Mouse (Mus musculus) cerebellum, adult 9-11 months (tissue): ENCODE data around the gene Slc43a1.

Experiments
- DNase-seq: peaks from one replicate; pipeline ENCODE4 v3.0.0; 2022

Gene Slc43a1

DNA sequence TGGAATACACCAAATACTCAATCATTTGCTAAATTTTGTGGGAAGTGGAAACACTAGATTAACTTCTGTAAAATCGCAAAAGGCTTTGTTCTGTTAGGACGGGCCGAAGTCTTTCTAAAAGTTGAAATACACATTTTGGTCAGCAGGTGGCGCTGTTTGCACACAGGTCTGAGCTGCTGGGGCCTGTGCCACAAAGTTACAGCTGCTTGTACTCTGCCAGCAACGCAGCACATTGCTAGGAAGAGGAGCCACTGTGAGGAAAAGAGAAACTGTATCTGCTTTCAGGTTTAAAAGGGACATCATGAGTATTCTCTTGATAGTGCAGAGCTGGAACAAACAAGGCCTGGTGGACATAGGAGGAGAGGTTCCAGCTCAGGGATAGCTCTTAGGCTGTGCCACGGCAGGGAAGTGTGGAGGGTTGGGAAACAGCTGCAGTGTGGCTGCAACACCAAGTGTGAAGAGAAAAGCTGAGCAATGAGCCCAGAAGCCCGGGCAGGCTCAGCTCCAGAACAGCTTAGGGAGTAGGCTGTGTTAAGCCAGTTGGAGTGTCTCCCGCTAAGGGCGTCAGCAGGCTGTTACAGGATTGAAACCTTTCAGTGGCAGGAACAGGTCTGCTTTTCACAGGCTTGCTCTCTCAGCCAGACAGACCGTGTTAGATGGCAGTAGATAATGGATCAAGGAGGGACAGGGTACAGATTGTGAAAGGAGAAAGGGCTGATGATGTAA lies 6.8 kb upstream of the Slc43a1 start:
- DNase-seq = peak; percentile 67

DNA sequence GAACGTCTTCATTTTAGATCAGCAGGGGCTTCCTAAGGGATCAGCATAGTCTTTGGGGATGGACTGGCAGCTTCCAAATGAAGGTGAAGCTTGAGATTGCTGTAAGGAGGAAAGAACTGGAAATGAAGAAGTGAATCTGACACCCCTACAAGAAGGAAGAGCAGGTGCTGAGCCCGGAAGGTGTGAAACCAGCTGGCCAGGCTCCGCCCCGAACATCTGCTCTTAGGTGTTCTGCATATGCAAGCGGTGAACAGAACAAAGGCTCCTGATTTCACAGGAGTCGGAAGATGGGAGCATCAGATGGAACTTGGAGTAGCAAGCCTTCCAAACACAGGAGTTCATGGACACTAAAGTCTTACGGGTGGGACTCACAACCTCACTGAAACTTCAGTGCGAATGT lies 1.5 kb upstream of the Slc43a1 start:
- DNase-seq = no peak

- no peak for DNase-seq
Measured at GRCm38 (mm10) chr2:84837817-84838592, 645 bp upstream of the Slc43a1 start.

DNA sequence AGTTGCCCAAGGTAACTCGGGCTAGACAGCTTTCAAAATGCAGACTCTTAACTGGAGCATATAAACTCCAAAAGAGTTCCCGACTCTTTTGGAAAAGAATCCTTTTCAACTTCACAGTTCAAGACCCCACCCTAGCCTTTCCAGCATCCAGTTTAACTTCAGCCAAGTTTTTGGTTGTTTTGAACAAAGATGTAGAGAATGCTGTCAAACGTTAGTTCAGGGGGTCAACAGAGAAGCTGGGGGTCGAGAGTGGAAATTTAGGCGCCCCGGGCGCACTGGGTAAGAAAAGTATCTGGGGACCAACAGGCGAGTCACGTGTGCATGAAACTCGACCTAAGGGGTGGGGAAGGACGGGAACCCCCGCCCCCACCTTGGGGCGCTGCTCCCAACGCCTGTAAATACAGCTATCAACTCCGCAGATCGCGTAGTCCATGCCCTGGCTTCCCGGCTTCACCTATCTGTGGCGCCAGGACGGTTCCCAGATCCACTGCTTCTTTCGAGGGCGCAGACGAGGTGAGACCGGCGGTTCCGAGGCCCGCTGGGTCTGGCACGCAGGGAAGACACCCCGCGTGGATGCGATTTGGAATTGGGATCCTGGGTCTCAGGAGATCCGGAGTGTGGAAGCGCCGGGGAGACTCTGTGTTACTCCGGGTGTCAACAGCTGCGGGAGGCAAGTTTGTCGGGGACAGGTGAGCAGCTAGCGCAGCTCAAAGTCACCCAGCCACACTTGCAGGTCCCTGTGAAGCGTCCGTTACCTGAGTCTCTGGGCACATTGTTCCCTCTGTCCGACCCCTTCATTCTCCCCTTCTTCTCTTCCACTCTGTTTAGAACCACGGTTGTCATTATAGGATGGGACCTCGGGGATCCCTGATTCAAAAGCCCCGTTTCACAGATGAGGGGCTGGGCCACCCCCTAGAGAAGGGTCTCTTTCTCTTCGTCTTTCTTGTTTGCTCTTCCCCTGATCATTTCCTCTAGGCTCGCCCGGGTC lies 637 bp downstream of the Slc43a1 start:
- DNase-seq = no peak

- no peak for DNase-seq
Measured at GRCm38 (mm10) chr2:84840016-84840747, 1.5 kb downstream of the Slc43a1 start.

- DNase-seq = no peak
Measured at GRCm38 (mm10) chr2:84840748-84841563, 2.3 kb downstream of the Slc43a1 start.

DNA sequence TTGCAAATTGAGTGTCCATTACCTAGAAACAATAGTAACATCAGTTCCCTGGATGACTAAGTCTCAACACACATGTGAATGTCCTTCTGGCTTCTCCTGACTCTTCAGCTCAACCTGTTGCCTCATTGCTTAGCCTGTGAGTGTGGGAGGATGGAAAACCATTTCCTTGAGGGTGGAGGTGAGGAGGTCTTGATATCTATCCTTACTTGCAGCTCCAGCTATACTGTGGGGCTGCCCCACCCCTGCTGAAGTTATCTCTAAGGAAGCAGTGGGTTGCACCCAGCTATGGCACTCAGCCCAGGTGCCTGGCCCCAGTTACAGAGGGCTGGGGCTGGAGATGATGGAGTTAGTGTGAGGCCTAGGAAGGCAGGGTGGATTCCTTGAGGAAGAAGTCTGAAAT lies 3.3 kb downstream of the Slc43a1 start:
- no peak for DNase-seq

- DNase-seq = no peak
Measured at GRCm38 (mm10) chr2:84843654-84844053, 5.0 kb downstream of the Slc43a1 start.

DNA sequence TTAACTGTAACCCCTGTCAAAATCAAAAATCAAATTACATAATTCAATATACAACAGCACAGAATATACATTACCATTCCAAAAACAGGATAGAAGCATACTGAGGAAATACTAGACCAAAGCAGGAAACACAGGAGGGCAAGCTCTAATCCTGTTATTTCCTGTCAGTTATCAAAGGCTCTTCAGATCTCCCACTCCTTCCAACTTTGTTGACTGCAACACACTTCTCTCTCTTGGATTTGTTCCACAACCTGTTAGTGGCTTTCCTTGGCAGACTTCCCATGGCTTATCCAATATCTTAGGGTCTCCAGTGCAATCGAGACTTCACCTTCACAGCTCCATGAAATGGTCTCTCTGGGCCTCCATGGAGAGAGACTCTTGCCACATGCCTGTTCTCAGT lies 6.6 kb downstream of the Slc43a1 start:
- no peak for DNase-seq

DNA sequence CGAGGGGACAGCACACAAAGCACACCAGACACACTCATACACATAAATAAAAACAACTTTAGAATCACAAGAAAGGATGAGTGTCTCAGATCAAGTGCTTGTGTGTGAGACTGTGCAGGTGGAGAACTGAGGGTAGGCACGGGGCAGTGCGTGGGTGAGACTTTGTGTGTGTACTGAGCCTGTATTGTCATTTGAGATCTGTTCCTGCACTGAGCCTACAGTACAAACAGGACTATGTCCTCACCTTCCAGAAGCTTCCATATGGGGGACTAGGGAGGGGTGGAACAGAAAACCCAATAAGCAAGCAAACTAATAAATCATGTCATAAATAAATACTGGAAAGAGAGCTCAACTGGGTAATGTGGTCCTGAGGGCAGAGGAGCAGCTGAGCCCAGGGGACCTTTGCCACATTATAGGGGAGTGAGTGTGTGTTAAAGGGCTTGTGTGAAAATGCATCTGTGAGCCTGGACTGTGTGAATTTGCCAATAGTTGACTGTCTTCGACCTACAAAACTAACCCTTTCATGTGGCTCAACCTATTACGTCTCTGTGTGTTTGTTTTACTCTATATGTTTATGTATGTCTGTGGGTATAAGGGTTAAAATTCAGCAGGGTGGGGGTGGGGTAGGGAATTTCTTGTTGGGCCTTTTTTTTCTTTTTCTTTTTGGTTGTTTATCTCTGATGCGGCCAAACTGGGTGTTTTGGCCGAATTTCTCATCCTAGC lies 11.9 kb downstream of the Slc43a1 start:
- no peak for DNase-seq

DNA sequence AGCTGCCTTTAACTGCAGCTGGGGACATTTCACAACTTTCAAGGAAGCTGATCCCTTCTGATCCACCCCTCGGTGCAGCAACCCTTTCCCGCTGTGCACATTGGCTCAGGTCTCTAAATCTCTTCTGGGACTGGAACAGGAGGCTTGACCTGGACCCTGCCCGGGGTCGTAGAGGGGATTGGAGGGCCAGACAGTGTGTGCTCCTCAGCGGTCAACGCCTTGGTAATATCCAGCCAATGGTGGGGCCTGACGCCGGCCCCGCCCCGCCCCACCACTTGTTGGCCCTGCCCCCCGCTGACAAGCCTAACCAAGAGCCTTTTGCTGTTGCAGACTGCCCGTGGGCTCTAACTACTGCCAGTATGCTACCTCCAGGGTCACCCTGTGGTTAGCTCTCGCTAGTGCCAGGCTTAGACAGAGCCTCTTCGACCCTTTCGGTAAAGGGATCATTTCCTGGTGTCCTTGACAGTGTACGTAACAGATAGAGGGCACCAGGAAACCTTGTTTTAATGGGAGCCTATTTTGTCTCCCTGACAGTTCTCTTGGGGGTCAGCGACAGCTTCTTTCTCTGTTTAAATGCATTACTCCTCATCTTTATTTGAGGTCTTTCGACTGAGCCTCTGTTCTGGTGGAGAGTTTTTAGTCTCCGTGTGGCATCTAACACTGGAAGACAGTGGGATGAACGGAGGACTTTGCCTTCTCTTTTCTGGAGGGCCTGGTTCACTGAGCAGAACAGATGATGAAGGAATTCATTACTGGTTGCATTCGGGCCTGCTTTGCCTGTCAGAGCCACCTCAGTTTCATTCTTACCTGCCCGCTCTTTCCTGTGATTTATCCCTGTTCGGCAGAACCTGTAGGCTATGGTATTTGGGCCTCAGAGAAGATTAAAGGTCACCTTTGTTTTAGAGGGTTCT lies 12.7 kb downstream of the Slc43a1 start:
- DNase-seq = no peak

DNA sequence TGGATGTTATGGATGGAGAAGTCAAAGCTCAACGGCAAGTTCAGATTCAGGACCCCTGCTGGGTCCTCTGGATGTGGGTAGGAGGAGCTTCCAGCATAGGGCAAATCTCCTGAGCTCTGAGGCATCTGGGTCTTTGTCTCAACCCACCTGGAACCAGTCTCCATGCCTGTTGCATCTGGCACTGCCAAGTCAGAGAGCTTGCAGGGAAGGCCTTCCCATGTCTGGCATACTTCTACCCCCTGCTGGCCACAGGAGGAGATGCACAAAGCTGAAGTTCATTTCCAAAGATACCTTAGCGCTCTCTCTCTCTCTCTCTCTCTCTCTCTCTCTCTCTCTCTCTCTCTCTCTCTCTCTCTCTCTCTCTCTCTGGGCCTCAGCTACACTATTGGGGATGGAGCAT lies 17.1 kb downstream of the Slc43a1 start:
- DNase-seq = peak; percentile 13

DNA sequence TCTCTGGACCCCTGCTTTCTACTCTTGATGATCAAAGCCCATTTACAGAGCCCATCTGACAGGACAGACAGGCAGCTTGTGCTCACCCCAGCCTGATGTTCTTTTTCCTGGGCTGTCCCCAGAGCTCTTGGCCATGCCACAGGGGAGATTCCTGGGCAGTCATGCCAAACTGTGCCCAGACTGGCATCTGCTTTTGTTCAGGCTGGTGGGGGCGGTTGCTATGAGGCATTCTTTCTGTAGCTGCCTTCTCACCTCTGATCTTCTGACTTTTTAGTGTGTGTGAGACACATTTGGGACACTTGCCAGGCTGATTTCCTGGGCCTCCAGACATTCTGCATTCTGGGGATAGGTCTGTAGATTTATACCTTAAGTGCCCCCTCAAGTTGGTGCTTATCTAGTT lies 19.9 kb downstream of the Slc43a1 start:
- no peak for DNase-seq

GRCm38 (mm10) chr2:84859991-84860780 lies 21.5 kb downstream of the Slc43a1 start:
- DNase-seq = no peak

DNA sequence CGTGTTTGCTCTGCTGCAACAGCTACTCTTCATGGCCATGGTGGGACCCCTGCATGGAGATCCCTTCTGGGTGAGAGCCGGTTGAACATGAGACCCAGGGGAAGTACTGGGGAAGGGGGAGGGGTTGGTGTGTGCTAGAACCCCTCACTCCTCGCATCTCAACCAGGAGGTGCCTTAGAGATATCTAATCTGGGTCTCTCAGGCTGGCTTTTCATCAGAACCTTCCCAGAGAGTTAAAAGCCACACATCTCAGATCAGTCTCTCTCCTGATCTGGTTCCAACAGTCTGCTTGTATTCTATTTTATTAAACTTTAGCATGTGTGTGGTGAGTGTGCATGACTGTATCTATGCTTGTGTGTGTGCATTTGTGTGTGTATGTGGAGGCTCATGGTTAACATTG lies 22.8 kb downstream of the Slc43a1 start:
- DNase-seq = no peak

DNA sequence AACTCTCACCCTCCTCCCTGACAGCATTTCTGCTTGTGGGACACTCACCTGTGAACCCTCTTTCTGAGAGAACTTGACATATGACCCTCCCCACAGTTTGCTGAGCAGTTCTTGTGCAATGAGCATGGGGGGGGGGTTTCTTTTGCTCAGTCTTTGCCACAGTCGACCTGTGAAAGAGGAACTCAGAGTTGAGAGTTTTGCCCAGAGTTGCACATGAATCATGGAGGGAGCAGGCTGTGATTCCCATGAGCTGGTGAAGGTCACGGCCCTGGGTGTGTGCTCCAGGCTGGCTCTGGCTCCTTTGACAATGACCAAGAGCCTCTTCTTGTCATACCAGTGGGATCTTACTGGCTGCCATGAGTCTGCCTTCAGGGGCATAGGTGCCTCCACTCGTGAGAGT lies 23.6 kb downstream of the Slc43a1 start:
- DNase-seq = no peak

- no peak for DNase-seq
Measured at GRCm38 (mm10) chr2:84865616-84866571, 27.2 kb downstream of the Slc43a1 start.

DNA sequence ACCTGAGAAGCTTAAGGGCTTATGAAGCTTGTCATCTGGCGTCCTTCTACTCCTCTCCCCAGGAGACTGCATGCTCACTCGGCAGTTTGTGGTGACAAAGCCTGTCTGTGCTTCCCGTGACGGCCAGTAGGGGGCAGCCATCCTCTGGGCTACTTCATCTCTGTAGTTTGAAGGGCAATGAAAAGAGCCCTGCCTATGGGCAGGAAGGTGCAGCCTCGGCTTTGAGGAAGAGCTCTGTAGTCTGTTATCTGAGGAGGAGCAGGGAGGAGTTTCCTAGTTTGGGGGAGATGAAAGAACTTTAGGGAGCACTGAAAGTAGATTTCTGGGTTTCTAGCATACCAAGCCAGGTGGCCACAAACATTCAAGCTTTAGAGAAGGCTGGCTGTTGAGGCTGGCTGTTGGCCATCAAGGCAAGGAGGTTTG lies 29.9 kb downstream of the Slc43a1 start:
- DNase-seq = no peak
